Mouse (Mus musculus): ENCODE measurements around the gene Fam131a.

The Fam131a gene

DNA sequence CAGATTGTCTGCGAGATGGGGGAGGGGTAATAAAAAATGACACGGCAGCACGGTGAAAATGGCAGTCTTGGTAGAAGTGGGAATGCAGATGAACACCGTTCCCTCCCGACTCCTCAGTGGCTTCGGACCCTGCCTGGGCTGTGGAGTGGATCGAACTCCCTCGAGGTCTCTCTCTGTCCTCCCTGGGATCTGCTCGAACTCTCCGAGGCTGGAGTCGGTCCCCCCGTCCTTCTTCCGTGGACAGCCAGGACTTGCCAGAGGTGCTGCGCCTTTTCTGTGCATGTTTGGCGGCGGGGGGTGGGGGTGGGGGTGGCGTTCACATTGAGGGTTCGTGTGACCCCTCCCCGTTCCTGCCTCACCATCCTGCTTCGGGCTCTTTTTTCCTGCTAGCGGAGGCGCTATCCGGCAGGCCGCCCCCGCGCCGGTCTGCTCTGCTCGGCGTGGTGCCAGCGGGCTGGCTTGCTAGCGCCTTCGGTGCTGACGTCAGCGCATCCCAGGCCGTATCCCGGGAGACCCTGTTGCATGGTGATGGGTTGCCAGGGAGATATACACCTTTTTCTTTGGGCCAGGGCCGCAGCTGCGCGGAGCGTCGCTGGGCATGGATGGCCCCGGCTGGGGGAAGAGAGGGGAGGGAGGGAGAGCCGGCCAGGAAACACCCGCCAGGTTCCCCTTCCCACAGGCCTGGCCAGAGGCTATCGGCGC lies 2.7 kb downstream of the Fam131a start:
- DNase-seq (ENCODE audit: low read depth), result peak; percentile 51

DNA sequence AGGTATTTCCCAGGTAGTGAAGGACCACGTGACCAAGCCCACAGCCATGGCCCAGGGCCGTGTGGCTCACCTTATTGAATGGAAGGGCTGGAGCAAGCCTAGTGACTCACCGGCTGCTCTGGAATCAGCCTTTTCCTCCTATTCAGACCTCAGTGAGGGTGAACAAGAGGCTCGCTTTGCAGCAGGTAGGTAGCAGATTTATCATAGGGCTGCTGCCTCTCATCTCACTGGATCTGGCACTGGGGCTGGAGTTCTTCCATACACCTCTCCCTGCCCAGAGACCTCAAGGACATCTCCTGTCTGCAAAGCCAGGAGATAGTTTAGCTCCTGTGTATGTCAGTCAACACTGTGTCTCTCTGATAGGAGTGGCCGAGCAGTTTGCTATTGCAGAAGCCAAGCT lies 6.2 kb downstream of the Fam131a start:
- DNase-seq (ENCODE audit: low read depth), result no peak

DNA sequence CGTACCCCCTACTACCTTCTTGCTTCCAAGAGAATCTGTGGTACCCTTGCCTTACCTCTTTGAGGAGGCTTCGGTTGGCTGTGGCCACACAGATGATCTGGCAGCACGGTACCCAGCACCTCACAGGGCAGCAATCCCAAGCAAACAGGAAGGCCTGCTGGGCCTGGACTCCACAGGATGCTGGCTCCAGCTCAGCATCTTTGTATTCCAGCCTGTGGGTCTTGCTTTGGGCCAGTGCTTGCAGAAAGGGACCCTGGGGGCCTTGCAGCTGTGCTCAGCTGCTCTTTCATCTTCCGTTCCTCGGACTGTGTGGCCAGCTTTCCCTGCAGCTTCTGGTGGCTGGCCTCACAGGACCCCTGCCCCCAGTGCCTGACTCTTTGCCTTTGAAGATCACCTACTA lies 7.0 kb downstream of the Fam131a start:
- DNase-seq (ENCODE audit: low read depth), result no peak

DNA sequence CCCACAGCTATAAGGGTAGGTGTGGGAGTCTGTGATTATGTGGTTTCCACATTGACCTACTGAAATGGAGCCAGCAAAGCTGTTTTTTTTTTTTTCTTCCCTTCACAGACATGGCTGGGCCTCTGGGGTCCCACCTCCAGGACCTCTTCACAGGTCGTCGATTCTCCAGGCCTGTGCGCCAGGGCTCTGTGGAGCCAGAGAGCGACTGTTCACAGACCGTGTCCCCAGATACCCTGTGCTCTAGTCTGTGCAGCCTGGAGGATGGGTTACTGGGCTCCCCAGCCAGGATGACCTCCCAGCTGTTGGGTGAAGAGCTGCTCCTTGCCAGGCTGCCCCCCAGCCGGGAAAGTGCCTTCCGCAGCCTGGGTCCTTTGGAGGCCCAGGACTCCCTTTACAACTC lies 8.3 kb downstream of the Fam131a start:
- DNase-seq (ENCODE audit: low read depth), result no peak

DNA sequence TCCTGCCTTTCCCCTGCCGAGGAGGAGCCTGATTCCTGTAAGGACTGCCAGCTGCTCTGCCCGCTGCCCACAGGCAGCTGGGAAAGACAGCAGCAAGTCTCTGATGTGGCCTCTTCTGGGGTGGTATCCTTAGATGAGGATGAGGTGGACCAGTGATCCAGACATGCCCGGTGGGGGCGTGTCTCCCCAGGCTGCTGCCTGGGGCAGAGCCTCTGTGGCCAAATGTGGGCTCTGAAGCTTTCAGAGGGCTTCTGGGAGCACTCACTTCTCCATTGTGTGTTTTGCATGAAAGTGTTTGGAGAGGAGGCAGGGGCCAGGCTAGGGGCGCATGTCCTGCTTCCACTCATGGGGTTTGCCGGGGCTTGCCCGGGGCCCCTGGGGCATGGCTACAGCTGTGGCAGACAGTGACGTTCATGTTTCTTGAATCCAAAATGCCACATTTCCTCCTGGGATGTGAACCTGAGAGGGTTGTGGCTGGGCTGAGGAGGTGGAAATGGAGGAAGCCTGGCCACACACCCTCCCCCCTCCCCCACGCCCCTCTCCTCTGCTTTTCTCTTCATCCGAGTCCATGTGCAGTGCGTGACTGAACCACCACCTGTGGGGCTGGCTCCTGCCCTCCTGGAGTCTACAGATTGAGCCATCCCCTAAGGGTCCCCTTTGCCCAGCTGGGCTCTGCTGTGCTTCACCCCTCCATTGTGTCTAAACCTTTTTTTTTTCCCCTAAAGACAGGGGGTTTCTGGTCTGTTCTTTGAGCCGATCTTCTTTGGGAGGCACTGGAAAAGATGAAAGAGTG lies 8.9 kb downstream of the Fam131a start:
- DNase-seq (ENCODE audit: low read depth), result no peak

DNA sequence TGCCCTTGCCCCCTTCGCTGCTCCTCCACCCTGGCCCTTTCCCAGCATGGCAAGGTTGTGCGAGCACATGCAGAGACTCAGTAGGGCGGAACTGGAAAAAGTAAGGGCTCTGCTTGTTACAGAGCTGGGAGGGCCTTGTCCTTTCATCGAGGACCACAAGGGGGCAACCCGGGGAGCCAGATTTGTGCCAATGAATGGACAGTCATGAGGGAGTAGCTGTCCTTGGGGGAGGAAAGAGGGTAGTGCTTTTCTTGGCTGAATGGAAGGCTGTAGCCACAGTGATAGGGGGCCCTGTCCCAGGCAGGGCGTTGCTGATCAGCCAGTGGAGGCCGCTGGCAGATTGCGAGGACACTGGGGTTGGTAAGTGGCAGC lies 9.5 kb downstream of the Fam131a start:
- DNase-seq (ENCODE audit: low read depth), result peak; percentile 32

DNA sequence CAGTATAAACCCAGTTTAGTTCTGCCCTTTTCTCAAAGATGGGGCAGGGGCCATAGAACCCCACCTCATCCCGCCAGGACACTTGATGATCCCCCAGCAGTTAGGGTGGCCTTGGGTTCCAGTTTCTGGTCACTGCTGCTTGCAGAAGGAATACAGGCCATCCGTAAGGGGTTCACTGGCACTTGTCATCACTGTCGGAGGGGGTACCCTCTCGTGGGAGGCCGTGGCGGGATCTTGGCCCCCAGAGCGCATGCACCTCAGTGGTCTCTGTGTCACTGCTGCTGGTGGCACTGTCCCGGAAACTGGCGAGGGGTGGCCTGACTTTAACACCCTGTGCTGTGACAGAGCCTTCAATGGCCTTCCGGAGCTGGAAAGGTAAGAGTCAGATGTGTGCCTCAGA lies 10.0 kb downstream of the Fam131a start:
- no peak for DNase-seq (ENCODE audit: low read depth)

DNA sequence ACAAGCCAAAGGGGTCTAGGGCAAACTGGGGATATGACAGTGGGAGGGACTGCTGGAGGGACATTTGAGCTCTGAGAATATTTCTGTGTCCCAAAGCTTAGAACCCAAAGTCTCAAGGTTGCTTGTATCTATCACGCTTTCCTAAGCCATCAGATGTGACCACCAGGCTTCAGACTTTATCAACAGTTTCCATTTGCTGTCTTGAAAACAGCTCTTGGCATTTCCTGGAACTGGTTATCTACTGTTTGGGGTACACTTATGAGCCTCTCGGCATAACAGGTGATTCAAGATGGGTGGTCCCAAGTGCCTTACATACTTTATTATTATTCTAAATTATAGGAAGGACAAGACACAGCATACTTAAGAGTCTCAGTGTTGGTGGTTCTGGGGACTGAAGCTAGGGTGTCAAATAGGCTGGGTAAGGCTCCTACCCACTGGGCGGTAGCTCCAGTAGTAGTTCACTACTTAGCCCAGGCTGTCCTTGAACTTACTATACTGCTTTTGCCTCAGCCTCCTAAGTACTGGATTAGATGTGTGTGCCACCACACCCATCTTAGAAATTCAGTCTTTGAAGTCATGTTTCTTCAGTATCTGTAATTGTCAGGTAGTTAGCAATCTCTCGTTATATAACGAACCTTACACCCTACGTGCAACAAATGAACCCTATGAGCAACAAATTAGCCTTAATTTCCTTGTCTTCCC lies 10.8 kb downstream of the Fam131a start:
- no peak for DNase-seq (ENCODE audit: low read depth)

DNA sequence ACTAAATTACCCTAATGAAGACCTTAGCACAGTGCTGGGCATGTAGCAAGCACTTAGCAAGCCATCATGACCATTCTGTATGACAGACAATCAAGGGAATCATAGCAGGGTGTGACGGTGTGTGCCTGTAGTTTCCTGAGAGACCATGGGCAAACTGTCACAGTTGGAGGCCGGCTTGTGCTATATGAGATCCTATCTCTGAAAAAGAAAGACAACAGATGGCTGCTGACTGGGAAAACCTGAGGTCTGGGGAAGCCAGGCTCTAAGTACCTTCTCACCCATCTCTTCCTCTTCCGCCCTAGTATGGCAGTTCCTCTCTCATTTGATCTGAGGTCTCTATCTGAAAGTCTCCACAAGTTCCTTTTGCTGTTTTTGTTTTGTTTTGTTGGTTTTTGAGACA lies 12.7 kb downstream of the Fam131a start:
- no peak for DNase-seq (ENCODE audit: low read depth)

DNA sequence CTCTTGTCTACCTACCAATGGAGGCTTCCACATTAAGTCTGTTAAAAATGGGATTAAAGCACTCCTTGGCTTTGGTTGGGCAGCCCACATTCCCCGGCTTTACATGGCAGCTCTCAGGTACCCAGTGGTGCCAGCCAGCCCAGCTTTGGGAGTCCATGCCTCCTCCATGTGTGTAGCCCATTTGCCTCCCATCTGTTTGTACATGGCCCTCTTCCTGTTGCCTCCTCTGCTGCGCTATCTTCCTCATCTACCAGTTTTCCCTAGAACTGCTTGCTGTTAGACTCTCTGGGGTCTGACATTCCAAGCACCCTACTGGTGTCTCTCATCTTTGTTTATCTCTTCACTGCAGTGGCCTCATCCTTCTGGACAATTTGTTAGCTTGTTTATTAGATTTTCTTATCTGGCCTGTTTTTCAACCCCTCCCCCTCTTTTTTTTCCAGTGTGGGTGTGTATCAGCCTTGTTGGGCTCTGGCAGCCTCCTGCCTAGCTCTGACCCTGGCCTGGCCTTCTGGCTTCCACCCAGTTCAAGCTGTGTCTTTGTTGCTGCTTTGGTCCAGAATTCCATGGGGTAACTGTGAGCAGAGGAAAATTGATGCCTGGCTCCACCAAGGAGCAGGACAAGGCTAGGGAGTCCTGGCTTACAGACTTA lies 13.5 kb downstream of the Fam131a start:
- no peak for DNase-seq (ENCODE audit: low read depth)

DNA sequence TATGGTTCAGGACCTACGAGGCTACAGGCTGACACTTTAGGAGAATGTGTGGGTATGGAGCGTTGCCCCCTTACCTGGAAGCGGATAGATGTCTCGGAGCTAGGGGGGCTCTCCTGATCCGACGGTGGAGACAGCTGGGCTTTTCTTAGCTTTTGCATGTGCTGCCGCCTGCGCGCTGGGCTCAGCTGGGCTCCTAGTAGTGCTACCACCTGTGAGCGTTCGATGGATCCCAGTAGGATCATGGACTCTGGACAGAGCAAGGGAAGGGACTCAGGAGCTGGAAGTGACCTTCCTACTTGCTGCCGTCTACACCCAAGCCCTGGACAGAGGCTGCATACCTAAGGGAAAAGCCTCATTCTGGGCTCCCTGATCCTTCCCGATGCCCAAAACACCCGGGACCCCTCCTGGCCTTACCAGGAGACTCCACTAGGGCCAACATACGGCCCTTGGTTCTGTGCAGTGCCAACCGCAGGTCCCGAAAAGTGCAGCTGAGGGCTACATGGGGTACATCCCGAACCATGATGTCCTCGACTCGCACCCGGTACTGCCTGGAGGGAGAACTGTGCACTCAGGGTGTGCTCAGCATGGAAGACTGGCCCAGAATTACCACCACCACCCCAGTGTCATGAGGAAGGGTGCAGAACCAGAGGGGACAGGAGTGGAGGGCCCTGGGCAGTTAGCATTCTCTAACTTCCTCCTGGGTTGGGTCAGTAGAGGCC lies 15.3 kb downstream of the Fam131a start:
- DNase-seq (ENCODE audit: low read depth), result no peak

DNA sequence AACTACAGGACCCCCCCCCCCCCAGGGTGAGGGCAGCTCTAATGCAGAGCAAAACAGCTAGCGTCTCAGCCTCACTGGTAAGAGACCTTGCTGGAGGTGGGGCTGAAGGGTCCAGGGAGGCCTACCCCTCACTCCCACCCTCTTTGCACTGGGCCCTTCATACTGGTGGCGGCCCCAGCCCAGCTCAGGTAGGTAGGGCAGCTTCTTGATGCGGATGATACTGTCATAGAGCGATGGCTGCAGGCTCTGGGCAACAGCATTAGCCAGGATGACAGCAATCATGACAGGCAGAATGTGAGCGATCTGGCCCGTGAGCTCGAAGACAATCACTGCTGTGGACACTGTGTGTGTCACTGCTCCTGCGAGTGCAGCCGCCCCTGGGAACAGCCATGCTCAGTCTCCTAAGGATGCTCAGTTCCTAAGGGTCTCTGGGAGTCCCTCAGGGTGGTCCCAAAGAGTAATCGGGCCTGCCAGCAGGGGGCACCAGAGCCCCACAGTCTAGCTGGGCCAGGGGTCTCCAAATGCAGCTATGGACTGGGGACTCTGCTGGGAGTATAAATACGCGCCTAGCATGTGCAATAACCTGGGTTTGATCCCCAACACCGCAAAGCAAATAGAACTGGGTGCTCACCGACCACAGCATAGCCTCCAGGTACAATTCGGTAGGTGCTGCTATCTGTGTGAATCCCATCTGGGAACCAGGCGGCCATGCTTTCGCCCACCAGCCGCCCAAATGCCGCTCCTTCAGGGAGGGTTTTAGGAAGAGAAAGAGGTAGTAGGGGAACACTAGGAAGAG lies 16.1 kb downstream of the Fam131a start:
- DNase-seq (ENCODE audit: low read depth), result peak; percentile 53

DNA sequence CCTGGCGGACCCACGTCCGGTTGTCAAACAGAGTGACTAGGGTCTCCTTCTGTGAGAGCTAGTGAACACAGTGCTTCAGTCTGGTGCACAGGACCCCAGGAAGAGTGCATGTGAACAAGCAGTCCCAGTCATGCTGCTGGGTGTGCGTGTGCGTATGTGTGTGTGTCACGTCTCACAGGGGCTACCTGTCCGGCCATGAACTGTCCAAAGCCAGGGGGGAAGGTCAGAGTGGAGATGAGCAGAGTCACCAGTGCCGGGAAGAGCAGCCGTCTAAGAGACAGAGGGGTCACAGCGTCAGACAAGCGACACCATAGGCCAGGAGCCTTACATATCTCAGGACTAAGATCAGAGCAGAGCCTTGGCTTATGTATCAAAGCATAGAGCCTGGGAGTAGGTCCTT lies 17.3 kb downstream of the Fam131a start:
- no peak for DNase-seq (ENCODE audit: low read depth)

DNA sequence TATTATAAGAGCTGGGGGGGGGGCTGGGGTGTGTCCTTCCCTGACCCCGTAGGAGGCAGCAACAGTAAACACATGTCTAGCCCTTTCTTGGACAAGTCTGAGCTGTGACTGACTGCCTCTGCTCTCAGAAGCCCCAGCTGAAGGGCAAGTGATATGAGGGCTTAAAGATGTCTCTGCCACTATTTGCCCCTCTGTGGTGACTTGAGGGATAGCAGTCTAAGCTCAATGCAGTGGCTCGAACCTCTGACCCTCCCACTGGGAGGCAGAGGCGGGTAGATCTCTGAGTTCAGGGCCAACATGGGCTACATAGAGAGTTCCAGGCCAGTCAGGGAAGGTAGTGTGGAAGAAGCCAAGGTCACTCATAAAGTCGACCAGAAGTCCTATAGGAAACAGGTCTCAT lies 17.8 kb downstream of the Fam131a start:
- no peak for DNase-seq (ENCODE audit: low read depth)

DNA sequence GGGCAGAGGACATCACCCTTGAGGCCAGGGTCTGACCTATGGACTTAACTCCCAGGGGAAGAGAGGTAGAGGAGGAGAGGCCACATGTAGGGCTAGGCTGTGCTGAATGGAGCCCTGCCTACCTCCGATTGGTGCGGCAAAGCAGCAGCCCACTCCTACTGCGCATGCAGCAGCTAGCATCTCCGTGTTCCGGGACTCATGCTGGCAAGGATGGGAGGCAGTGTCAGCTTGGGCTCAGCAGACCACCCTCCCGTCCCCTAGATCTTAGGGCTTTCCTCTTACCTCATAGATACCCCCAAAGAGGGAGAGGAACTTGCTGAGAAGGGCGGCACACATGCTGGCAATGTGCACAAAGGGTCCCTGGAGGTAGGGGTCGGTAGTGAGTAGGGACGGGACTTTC lies 19.1 kb downstream of the Fam131a start:
- no peak for DNase-seq (ENCODE audit: low read depth)

DNA sequence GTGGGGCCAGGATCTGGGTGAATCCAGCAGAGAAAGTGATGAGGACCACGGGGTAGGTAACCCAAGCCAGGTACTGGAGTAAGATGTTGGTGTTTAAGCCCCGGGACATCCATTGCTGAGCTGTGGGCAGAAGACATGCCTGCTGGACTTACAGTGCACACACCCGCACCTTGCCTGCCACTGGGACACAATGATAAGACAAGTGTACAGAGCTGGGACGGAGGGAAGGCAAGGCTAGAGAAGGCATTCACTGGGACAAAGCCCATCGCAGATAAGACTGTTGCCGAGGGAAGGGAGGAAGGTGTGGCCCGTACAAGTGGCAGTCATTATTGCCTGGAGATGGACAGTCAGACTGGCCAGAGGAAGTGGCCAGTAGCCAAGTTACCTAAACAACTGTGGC lies 19.8 kb downstream of the Fam131a start:
- DNase-seq (ENCODE audit: low read depth), result no peak

DNA sequence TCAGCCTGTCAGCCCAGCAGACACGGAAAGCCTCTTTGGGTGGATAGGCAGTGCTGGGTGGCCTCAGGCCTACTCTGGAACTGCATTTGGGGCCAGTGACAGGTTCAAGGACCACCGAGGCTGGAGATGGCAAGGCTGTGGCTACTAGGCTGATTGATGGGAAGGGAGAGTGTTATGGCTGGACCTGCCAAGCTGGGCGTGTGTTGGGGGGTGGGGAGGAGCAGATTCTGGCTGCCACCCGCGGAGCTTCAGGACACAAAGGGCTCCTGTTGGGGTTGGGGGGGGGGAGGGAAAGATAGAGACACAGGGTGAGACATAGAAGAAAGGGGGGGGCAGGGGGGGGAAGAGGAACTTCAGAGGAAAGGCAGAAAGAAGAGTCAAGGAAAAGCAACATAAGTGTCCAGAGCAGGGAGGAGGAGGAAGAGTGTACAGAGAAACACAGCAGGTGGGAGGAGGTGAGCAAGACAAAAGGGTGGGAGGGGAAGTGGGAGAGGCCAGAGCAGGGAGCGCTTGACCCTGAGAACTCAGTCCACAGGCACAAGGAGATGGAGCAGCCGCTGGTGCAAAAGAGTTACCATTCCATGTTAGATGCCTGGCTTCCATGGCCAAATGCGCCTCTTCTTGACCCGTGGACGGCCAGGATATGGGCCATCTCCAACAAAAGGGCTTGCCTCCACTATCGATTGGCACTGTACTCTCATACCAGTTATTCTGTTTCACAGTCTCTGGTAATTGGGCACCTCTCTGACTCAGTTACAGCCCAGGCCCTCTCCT lies 21.5 kb downstream of the Fam131a start:
- DNase-seq (ENCODE audit: low read depth), result no peak

DNA sequence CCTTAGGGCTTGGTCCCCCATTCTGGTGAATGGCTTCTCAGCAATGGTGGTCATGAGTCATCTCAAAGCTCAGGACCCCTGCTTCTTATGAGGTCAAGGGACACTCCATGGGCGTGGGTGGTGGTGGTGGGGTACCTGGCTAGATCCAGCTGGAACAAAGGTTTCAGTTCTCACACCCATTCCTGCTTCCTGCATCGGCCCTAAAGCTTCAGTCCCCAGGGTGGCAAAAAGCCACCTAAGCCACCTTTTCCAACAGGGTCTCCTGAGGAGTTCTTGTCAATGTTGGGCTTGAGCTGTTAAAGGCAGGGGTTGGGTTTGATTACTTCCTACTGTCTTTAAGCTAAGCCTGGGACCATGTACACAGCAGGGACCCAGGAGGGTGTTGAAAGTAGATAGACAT lies 22.1 kb downstream of the Fam131a start:
- DNase-seq (ENCODE audit: low read depth), result no peak

DNA sequence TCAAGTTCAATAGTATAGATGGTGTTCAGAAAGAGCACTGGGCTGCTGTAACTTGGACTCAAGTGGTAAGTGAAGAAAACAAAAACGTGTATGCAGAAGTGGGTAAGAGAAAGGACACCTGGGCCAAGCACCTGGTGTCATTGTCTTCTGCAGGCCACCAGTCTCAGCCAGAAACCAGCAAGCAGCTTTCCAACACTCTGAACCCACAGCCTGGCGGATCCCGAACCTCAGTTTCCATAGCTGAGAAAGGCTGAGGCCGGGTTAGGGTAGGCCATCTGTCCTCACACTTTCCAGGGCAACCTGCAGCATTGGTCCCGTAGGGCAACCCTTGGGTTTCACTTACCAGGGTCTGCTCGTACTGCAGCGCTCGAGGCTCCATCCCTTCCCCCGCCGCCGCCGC lies 22.5 kb downstream of the Fam131a start:
- DNase-seq (ENCODE audit: low read depth), result no peak
